Comparison of ENCODE assay signal across 15 mouse cellular contexts in genomic region chr2:157306091-157307032, GRCm38 (mm10). TPM values are rescaled to one million over a fixed set of nuclear protein-coding genes. Genes with fewer than 3 reads are reported as not detected.
DNase-seq lines count a peak whose midpoint lies in the region; ATAC-seq and TF ChIP-seq lines count a peak whose summit lies in the region.
"Had no signal": no experiment of that assay in that cellular context is flagged by ENCODE, and none has a peak within 500 bp of the region (broad histone marks: within the 10 kb centered on the region; RNA-seq: fewer than 3 reads in every experiment).

No protein-coding gene starts in this region.

- ATAC-seq in hindbrain, embryonic 15.5 days (ENCODE audit: low FRiP score, low read depth) = no peak
- ATAC-seq in embryonic facial prominence, embryonic 15.5 days (ENCODE audit: insufficient number of reproducible peaks, low FRiP score, low TSS enrichment, low read depth) = peak; percentile 4; the same call in 1 of the 2 replicates
- ATAC-seq in lung, postnatal 0 days = peak; percentile 88
- ATAC-seq in megakaryocyte-erythroid progenitor cell, adult 5-6 weeks (replicated peaks; ENCODE audit: low FRiP score, low TSS enrichment, poor library complexity, severe bottlenecking) = no peak

- no peak overlapping the region for H3K9ac ChIP-seq in hindbrain, embryonic 15.5 days
- no peak overlapping the region for H3K9ac ChIP-seq in embryonic facial prominence, embryonic 15.5 days
- no peak overlapping the region for H3K9ac ChIP-seq in lung, postnatal 0 days (replicated peaks; ENCODE audit: low read depth)
- H3K9ac ChIP-seq: liver, embryonic 14.5 days had no signal

- no peak for TF ChIP-seq CTCF in lung, postnatal 0 days (IDR thresholded peaks at IDR 0.05)

- peak; percentile 78 for TF ChIP-seq EP300 in lung, postnatal 0 days (IDR thresholded peaks at IDR 0.05)

- H3K27me3 ChIP-seq in hindbrain, embryonic 15.5 days = no peaks in the 10 kb centered on the region
- no peaks in the 10 kb centered on the region for H3K27me3 ChIP-seq in hindbrain, embryonic 10.5 days (ENCODE audit: insufficient read depth, poor library complexity, severe bottlenecking)
- H3K27me3 ChIP-seq in embryonic facial prominence, embryonic 15.5 days = no peaks in the 10 kb centered on the region
- H3K27me3 ChIP-seq in lung, postnatal 0 days (replicated peaks; ENCODE audit: insufficient read depth, low read length) = no peaks in the 10 kb centered on the region

- H3K4me2 ChIP-seq in hindbrain, embryonic 15.5 days = no peak overlapping the region
- H3K4me2 ChIP-seq in embryonic facial prominence, embryonic 15.5 days (replicated peaks) = no peak overlapping the region
- H3K4me2 ChIP-seq in lung, postnatal 0 days (replicated peaks; ENCODE audit: low read depth, low read length) = no peak overlapping the region

- H3K4me1 ChIP-seq in hindbrain, embryonic 15.5 days (replicated peaks) = 0 out of 2 replicates have a peak, but pooled peaks cover 15% of the 10 kb centered on the region
- H3K4me1 ChIP-seq in hindbrain, embryonic 10.5 days (replicated peaks) = no peaks in the 10 kb centered on the region
- 0 out of 2 replicates have a peak, but pooled peaks cover 4% of the 10 kb centered on the region for H3K4me1 ChIP-seq in embryonic facial prominence, embryonic 15.5 days
- H3K4me1 ChIP-seq in lung, postnatal 0 days (ENCODE audit: insufficient read depth, low read depth, low read length) = peaks cover 7% of the 10 kb centered on the region; the same call in 1 of the 2 replicates
- H3K4me1 ChIP-seq: heart, embryonic 10.5 days had no signal

- H3K9me3 ChIP-seq in hindbrain, embryonic 15.5 days = no peaks in the 10 kb centered on the region
- H3K9me3 ChIP-seq in hindbrain, embryonic 10.5 days = no peaks in the 10 kb centered on the region
- no peaks in the 10 kb centered on the region for H3K9me3 ChIP-seq in embryonic facial prominence, embryonic 15.5 days (replicated peaks)
- no peaks in the 10 kb centered on the region for H3K9me3 ChIP-seq in lung, postnatal 0 days (ENCODE audit: low read length)
- H3K9me3 ChIP-seq: heart, embryonic 10.5 days had no signal

- 79% methylated on average over 7 of the region's 7 CpGs for WGBS in hindbrain, embryonic 15.5 days
- WGBS in hindbrain, embryonic 10.5 days = 92% methylated on average over 7 of the region's 7 CpGs
- WGBS in embryonic facial prominence, embryonic 15.5 days = 63% methylated on average over 7 of the region's 7 CpGs
- WGBS in lung, postnatal 0 days = 39% methylated on average over 7 of the region's 7 CpGs

- peaks cover 48% of the 10 kb centered on the region for H3K36me3 ChIP-seq in hindbrain, embryonic 15.5 days
- peaks cover 98% of the 10 kb centered on the region for H3K36me3 ChIP-seq in hindbrain, embryonic 10.5 days
- peaks cover 77% of the 10 kb centered on the region for H3K36me3 ChIP-seq in embryonic facial prominence, embryonic 15.5 days
- peaks cover 23% of the 10 kb centered on the region; the same call in 1 of the 2 replicates for H3K36me3 ChIP-seq in lung, postnatal 0 days (ENCODE audit: insufficient read depth, low read length)

- H3K27ac ChIP-seq in hindbrain, embryonic 15.5 days (replicated peaks) = 0 out of 2 replicates have a peak overlapping the region, but pooled peaks have one; percentile 1
- no peak overlapping the region for H3K27ac ChIP-seq in hindbrain, embryonic 10.5 days
- H3K27ac ChIP-seq in embryonic facial prominence, embryonic 15.5 days (replicated peaks) = peak overlapping the region; percentile 23
- peak overlapping the region; percentile 78 for H3K27ac ChIP-seq in lung, postnatal 0 days (ENCODE audit: low read length)
- H3K27ac ChIP-seq: heart, embryonic 10.5 days; liver, embryonic 14.5 days had no signal

- H3K4me3 ChIP-seq in hindbrain, embryonic 15.5 days = no peak overlapping the region
- H3K4me3 ChIP-seq in hindbrain, embryonic 10.5 days = no peak overlapping the region
- no peak overlapping the region for H3K4me3 ChIP-seq in embryonic facial prominence, embryonic 15.5 days (replicated peaks)
- H3K4me3 ChIP-seq in lung, postnatal 0 days (ENCODE audit: low read depth, low read length) = no peak overlapping the region
- H3K4me3 ChIP-seq: heart, embryonic 10.5 days had no signal

- no peak for DNase-seq in hindbrain, embryonic 10.5 days (ENCODE audit: low spot score)
- DNase-seq in brain, adult 2 months (ENCODE audit: low read depth, low spot score) = peak; percentile 43
- peak; percentile 92 for DNase-seq in lung, postnatal 0 days (ENCODE audit: low spot score)
- DNase-seq in testis, postnatal 10 days (ENCODE audit: low spot score) = no peak
- DNase-seq: adrenal gland, postnatal 14 days; cerebellum, adult 11 months; embryo, embryonic 11 days; kidney, adult 11 months; right cerebral cortex, postnatal 4 days had no signal

RNA-seq across cellular contexts. Expression of gene Mroh8, which starts 27.0 kb away (rescaled TPM):
- 0.36 and 0.75 TPM in 2 replicates for polyA plus RNA-seq in hindbrain, embryonic 15.5 days (2015; fragmentation: Nextera tagmentation; extraction: Ambion mirVana)
- polyA plus RNA-seq in hindbrain, embryonic 10.5 days (2016; fragmentation: Nextera tagmentation; extraction: Ambion mirVana) = 0.44 and 0.60 TPM in 2 replicates
- polyA plus RNA-seq in embryonic facial prominence, embryonic 15.5 days (2015; fragmentation: Nextera tagmentation; extraction: Ambion mirVana) = 0.69 and 0.77 TPM in 2 replicates
- polyA plus RNA-seq in lung, postnatal 0 days (2015; fragmentation: Nextera tagmentation; extraction: Ambion mirVana) = 0.23 and 0.25 TPM in 2 replicates
- not detected in 2 replicates for total RNA-seq in megakaryocyte-erythroid progenitor cell, adult 5-6 weeks (2014; fragmentation: Nextera tagmentation)
- 0.34 TPM in 1 of 2 replicates, not detected in the other for total RNA-seq in megakaryocyte-erythroid progenitor cell, adult 5-6 weeks (2017)
- total RNA-seq: adrenal gland, postnatal 14 days had no signal

RNA-seq across cellular contexts. Expression of gene Rpn2, which starts 27.5 kb away (rescaled TPM):
- polyA plus RNA-seq in hindbrain, embryonic 15.5 days (2015; fragmentation: Nextera tagmentation; extraction: Ambion mirVana) = 222 and 223 TPM in 2 replicates
- 273 and 275 TPM in 2 replicates for polyA plus RNA-seq in hindbrain, embryonic 10.5 days (2016; fragmentation: Nextera tagmentation; extraction: Ambion mirVana)
- polyA plus RNA-seq in embryonic facial prominence, embryonic 15.5 days (2015; fragmentation: Nextera tagmentation; extraction: Ambion mirVana) = 303 and 311 TPM in 2 replicates
- 163 and 168 TPM in 2 replicates for polyA plus RNA-seq in lung, postnatal 0 days (2015; fragmentation: Nextera tagmentation; extraction: Ambion mirVana)
- 179 and 198 TPM in 2 replicates for total RNA-seq in megakaryocyte-erythroid progenitor cell, adult 5-6 weeks (2014; fragmentation: Nextera tagmentation)
- total RNA-seq in megakaryocyte-erythroid progenitor cell, adult 5-6 weeks (2017) = 158 and 221 TPM in 2 replicates

RNA-seq across cellular contexts. Expression of gene Ghrh, which starts 40.9 kb away (rescaled TPM):
- 1.2 and 1.3 TPM in 2 replicates for polyA plus RNA-seq in hindbrain, embryonic 15.5 days (2015; fragmentation: Nextera tagmentation; extraction: Ambion mirVana)
- not detected in 2 replicates for polyA plus RNA-seq in hindbrain, embryonic 10.5 days (2016; fragmentation: Nextera tagmentation; extraction: Ambion mirVana)
- not detected in 2 replicates for polyA plus RNA-seq in embryonic facial prominence, embryonic 15.5 days (2015; fragmentation: Nextera tagmentation; extraction: Ambion mirVana)
- polyA plus RNA-seq in lung, postnatal 0 days (2015; fragmentation: Nextera tagmentation; extraction: Ambion mirVana) = 0.70 and 0.79 TPM in 2 replicates
- total RNA-seq in megakaryocyte-erythroid progenitor cell, adult 5-6 weeks (2014; fragmentation: Nextera tagmentation) = not detected in 2 replicates
- total RNA-seq in megakaryocyte-erythroid progenitor cell, adult 5-6 weeks (2017) = not detected in 2 replicates
- total RNA-seq: adrenal gland, postnatal 14 days; layer of hippocampus, adult 8-10 months had no signal
- polyA plus RNA-seq: heart, embryonic 10.5 days had no signal

Comparison
In these comparisons a context has a peak if more than half of its experiments do, and no peak if none do; other contexts are left out.
1. ATAC-seq: peak in embryonic facial prominence, embryonic 15.5 days (single experiment) and lung, postnatal 0 days (single experiment); none in hindbrain, embryonic 15.5 days (single experiment) and megakaryocyte-erythroid progenitor cell, adult 5-6 weeks (single experiment).
2. DNase-seq: peak in brain, adult 2 months (single experiment) and lung, postnatal 0 days (single experiment); none in hindbrain, embryonic 10.5 days (single experiment) and testis, postnatal 10 days (single experiment).